8 mouse cellular contexts compared by ENCODE assay signal in the genomic region with DNA sequence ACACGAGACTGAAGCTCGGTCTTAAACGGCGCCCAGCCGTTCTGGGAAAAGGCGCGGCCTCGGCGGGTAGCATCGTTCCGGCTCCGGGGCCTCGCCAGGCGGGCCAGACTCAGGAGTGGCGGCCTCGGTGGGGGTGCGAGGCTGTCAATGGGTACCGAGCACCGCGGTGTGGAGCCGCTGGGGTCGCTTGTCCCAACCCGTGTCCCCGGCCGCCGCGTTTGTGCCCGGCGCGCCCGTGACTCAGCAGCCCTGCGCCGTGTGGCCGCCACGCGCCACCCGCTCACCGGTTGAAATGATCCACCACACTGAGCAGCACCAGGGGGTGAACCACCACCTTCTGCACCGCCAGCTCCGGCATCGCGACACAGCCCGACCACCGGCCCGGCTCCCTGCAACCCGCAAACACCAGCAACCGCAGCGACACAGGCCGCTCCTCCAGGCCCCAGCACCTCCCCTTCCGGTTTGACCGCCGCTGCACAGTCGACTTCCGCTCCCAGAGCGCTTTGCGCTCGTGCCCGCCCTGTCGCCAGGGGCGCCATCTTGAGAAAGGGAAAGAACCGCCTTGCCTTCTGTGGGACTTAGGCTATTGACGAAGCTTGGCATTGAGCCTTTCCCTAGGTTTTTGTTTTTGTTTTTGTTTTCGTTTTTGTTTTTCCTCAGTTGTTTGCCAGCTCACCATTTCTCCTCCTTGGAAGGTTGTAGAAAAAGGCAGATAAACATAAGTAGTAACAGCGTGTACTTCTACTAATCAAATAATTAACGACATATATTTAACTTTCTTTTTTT. TPM values are rescaled to one million over a fixed set of nuclear protein-coding genes. Genes with fewer than 3 reads are reported as not detected.
DNase-seq lines count a peak whose midpoint lies in the region; ATAC-seq and TF ChIP-seq lines count a peak whose summit lies in the region.

A gene (minus strand): TSS at position 470 of the 786 bp plus-strand sequence.

- H3K27ac ChIP-seq in hindbrain, embryonic 10.5 days = peak within 1 kb of the TSS; percentile 95
- peak within 1 kb of the TSS; percentile 81 for H3K27ac ChIP-seq in lung, postnatal 0 days (ENCODE audit: low read length)

- H3K9me3 ChIP-seq in hindbrain, embryonic 10.5 days = no peaks in the 10 kb centered on the region
- H3K9me3 ChIP-seq in lung, postnatal 0 days (ENCODE audit: low read length) = no peaks in the 10 kb centered on the region

- peaks cover 16% of the 10 kb centered on the region for H3K4me1 ChIP-seq in hindbrain, embryonic 10.5 days (replicated peaks)
- no peaks in the 10 kb centered on the region for H3K4me1 ChIP-seq in lung, postnatal 0 days (ENCODE audit: insufficient read depth, low read depth, low read length)

- peak; percentile 99 for ATAC-seq in frontal cortex, adult (ENCODE audit: low TSS enrichment)
- peak; percentile 98 for ATAC-seq in lung, postnatal 0 days

- WGBS in hindbrain, embryonic 10.5 days = 2% methylated on average over 65 of the region's 65 CpGs
- 2% methylated on average over 62 of the region's 65 CpGs for WGBS in lung, postnatal 0 days

- peak within 1 kb of the TSS; percentile 97 for H3K4me3 ChIP-seq in hindbrain, embryonic 10.5 days
- peak within 1 kb of the TSS; percentile 88 for H3K4me3 ChIP-seq in lung, postnatal 0 days (ENCODE audit: low read depth, low read length)

- H3K4me2 ChIP-seq in lung, postnatal 0 days (replicated peaks; ENCODE audit: low read depth, low read length) = peak within 1 kb of the TSS; percentile 75

- peak within 1 kb of the TSS; percentile 80 for H3K9ac ChIP-seq in lung, postnatal 0 days (replicated peaks; ENCODE audit: low read depth)

- peak; percentile 54 for TF ChIP-seq CTCF in lung, postnatal 0 days (IDR thresholded peaks at IDR 0.05)

- peak; percentile 80 for DNase-seq in MEL-GATA-1-ER (ENCODE audit: extremely low read depth, low read depth)
- peak; percentile 92 for DNase-seq in cerebellum, adult 8-10 months
- peak; percentile 96 for DNase-seq in hindbrain, embryonic 10.5 days (ENCODE audit: low spot score)
- peak; percentile 92 for DNase-seq in layer of hippocampus, adult 9-11 months
- peak; percentile 97 for DNase-seq in lung, postnatal 0 days (ENCODE audit: low spot score)
- peak; percentile 94 for DNase-seq in ovary, postnatal 14 days (ENCODE audit: low spot score)
- peak; percentile 94 for DNase-seq in thymus, postnatal 14 days

- no peak for TF ChIP-seq EP300 in lung, postnatal 0 days (IDR thresholded peaks at IDR 0.05)

- no peaks in the 10 kb centered on the region for H3K27me3 ChIP-seq in hindbrain, embryonic 10.5 days (ENCODE audit: insufficient read depth, poor library complexity, severe bottlenecking)
- H3K27me3 ChIP-seq in lung, postnatal 0 days (replicated peaks; ENCODE audit: insufficient read depth, low read length) = no peaks in the 10 kb centered on the region

- peaks cover 34% of the 10 kb centered on the region for H3K36me3 ChIP-seq in hindbrain, embryonic 10.5 days
- peaks cover 7% of the 10 kb centered on the region; the same call in 1 of the 2 replicates for H3K36me3 ChIP-seq in lung, postnatal 0 days (ENCODE audit: insufficient read depth, low read length)

RNA-seq across cellular contexts. Expression of the gene that starts here (rescaled TPM):
- polyA plus RNA-seq in hindbrain, embryonic 10.5 days (2016; fragmentation: Nextera tagmentation; extraction: Ambion mirVana) = 312 and 323 TPM in 2 replicates
- polyA plus RNA-seq in lung, postnatal 0 days (2015; fragmentation: Nextera tagmentation; extraction: Ambion mirVana) = 136 and 141 TPM in 2 replicates

Comparison
In these comparisons a context has a peak if more than half of its experiments do, and no peak if none do; other contexts are left out.
1. Peak in every context shown above with its lines: DNase-seq, ATAC-seq, H3K4me3 ChIP-seq and H3K27ac ChIP-seq.